ENCODE assay signal across 15 mouse cellular contexts in the genomic region with DNA sequence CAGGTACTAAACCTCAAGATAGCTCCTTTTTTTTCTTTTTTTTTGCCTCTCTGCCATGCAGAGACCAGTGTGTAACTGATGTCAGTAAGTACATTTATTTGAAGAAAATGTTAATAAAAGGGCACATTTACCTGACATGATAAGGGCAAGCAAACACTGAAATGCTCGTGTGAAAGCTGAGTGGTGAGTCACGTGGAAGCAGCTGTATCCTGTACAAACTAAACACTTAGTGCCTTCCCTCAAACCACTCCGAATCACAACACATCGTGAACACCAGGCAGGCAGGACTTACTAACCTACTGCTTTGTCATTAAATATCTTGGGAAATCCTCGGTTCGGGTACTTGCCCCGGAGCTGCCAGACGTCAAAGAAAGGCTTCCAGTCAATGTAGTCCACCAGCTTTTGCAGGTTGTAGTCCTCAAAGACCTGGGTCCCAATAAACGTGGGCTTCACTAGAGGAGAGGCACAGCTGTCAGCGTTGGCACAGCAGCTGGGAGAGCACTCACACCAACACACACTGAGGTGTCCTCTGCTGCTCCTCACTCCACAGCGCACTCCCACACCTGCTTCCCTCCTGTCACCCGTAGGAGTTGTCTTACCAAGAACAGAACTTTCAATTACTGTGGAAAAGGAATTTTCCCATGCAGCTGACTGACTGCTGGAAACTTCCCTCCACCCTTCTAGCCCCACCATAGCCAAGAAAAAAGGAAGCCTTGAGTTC.
DNase-seq lines count a peak whose midpoint lies in the region; ATAC-seq and TF ChIP-seq lines count a peak whose summit lies in the region.
"Had no signal": no experiment of that assay in that cellular context is flagged by ENCODE, and none has a peak within 500 bp of the region (broad histone marks: within the 10 kb centered on the region; RNA-seq: fewer than 3 reads in every experiment).

No protein-coding gene starts in this region.

- H3K9me3 ChIP-seq in heart, embryonic 13.5 days: no peaks in the 10 kb centered on the region
- no peaks in the 10 kb centered on the region for H3K9me3 ChIP-seq in stomach, postnatal 0 days (ENCODE audit: control insufficient read depth, low read length)
- no peaks in the 10 kb centered on the region for H3K9me3 ChIP-seq in forebrain, embryonic 15.5 days
- H3K9me3 ChIP-seq: embryonic facial prominence, embryonic 10.5 days; hindbrain, embryonic 12.5 days; limb, embryonic 10.5 days; megakaryocyte, embryonic 14.5 days had no signal

- intact Hi-C loops in heart, postnatal 10 days (cut with DNase I): loop anchor here (5.0 kb wide), 1 partner anchor 63 kb away; no protein-coding TSS in a partner anchor

- 81% methylated on average over 12 of the region's 12 CpGs for WGBS in heart, embryonic 13.5 days
- 67% methylated on average over 12 of the region's 12 CpGs for WGBS in stomach, postnatal 0 days
- WGBS in forebrain, embryonic 15.5 days: 89% methylated on average over 12 of the region's 12 CpGs

- no peak overlapping the region for H3K9ac ChIP-seq in heart, embryonic 13.5 days
- H3K9ac ChIP-seq in stomach, postnatal 0 days (ENCODE audit: low read length): no peak overlapping the region
- no peak overlapping the region for H3K9ac ChIP-seq in forebrain, embryonic 15.5 days (replicated peaks)
- H3K9ac ChIP-seq: hindbrain, embryonic 12.5 days; liver, postnatal 0 days had no signal

- no peak for TF ChIP-seq EP300 in stomach, postnatal 0 days (optimal IDR thresholded peaks at IDR 0.05)

- no peak for DNase-seq in heart, postnatal 10 days
- peak; percentile 84 for DNase-seq in right cerebral cortex, adult 18-20 months
- no peak for DNase-seq in right cerebral cortex, postnatal 4 days
- DNase-seq in left cerebral cortex, adult 9 months (ENCODE audit: low spot score in 2 of 2): peak; percentile 54 to 64
- no peak for DNase-seq in stomach, postnatal 0 days (ENCODE audit: low spot score)
- DNase-seq in lung, postnatal 36 days: no peak
- DNase-seq: liver, postnatal 0 days had no signal

- peaks cover 71% of the 10 kb centered on the region for H3K36me3 ChIP-seq in heart, embryonic 13.5 days
- H3K36me3 ChIP-seq in stomach, postnatal 0 days (ENCODE audit: control insufficient read depth, insufficient read depth, low read length): peaks cover 5% of the 10 kb centered on the region; the same call in 1 of the 2 replicates
- peaks cover 13% of the 10 kb centered on the region for H3K36me3 ChIP-seq in forebrain, embryonic 15.5 days

- no peak overlapping the region for H3K4me3 ChIP-seq in heart, embryonic 13.5 days
- H3K4me3 ChIP-seq in stomach, postnatal 0 days (ENCODE audit: low read depth, low read length): no peak overlapping the region
- no peak overlapping the region for H3K4me3 ChIP-seq in forebrain, embryonic 15.5 days
- H3K4me3 ChIP-seq: embryonic facial prominence, embryonic 10.5 days; hindbrain, embryonic 12.5 days; layer of hippocampus, adult 2 months; limb, embryonic 10.5 days; megakaryocyte, embryonic 14.5 days had no signal

- no peaks in the 10 kb centered on the region for H3K27me3 ChIP-seq in heart, embryonic 13.5 days (replicated peaks)
- H3K27me3 ChIP-seq in stomach, postnatal 0 days (ENCODE audit: control insufficient read depth, insufficient read depth, low read length): no peaks in the 10 kb centered on the region
- H3K27me3 ChIP-seq in forebrain, embryonic 15.5 days: no peaks in the 10 kb centered on the region
- H3K27me3 ChIP-seq: hindbrain, embryonic 12.5 days; megakaryocyte, embryonic 14.5 days had no signal

- TF ChIP-seq CTCF in stomach, postnatal 0 days (IDR thresholded peaks at IDR 0.05; ENCODE audit: low read depth): no peak

- H3K27ac ChIP-seq in heart, embryonic 13.5 days (replicated peaks): 0 out of 2 replicates have a peak overlapping the region, but pooled peaks have one; percentile 12
- H3K27ac ChIP-seq in stomach, postnatal 0 days (replicated peaks): no peak overlapping the region
- no peak overlapping the region for H3K27ac ChIP-seq in forebrain, embryonic 15.5 days (replicated peaks)
- H3K27ac ChIP-seq: embryonic facial prominence, embryonic 10.5 days; hindbrain, embryonic 12.5 days; layer of hippocampus, adult 2 months; limb, embryonic 10.5 days had no signal

- H3K4me1 ChIP-seq in heart, embryonic 13.5 days: peaks cover 30% of the 10 kb centered on the region
- H3K4me1 ChIP-seq in stomach, postnatal 0 days (replicated peaks; ENCODE audit: control insufficient read depth, insufficient read depth): no peaks in the 10 kb centered on the region
- H3K4me1 ChIP-seq in forebrain, embryonic 15.5 days: no peaks in the 10 kb centered on the region
- H3K4me1 ChIP-seq: embryonic facial prominence, embryonic 10.5 days; hindbrain, embryonic 12.5 days; limb, embryonic 10.5 days; megakaryocyte, embryonic 14.5 days had no signal

- H3K4me2 ChIP-seq in heart, embryonic 13.5 days: no peak overlapping the region
- H3K4me2 ChIP-seq in stomach, postnatal 0 days (replicated peaks; ENCODE audit: low read depth): no peak overlapping the region
- no peak overlapping the region for H3K4me2 ChIP-seq in forebrain, embryonic 15.5 days (replicated peaks)
- H3K4me2 ChIP-seq: hindbrain, embryonic 12.5 days had no signal

- no peak for ATAC-seq in heart, embryonic 13.5 days (ENCODE audit: extremely low read depth, insufficient number of reproducible peaks, low FRiP score, low TSS enrichment)
- ATAC-seq in stomach, postnatal 0 days (ENCODE audit: low FRiP score, low TSS enrichment): 0 out of 2 replicates have a peak, but pooled peaks have one; percentile 59
- no peak for ATAC-seq in forebrain, embryonic 15.5 days (replicated peaks)
- ATAC-seq: inflammation-experienced regulatory T-cells, adult 6 months; liver, postnatal 0 days had no signal

Comparison
In these comparisons a context has a peak if more than half of its experiments do, and no peak if none do; other contexts are left out.
1. DNase-seq: peak in right cerebral cortex, adult 18-20 months (single experiment) and left cerebral cortex, adult 9 months (2 of 2); none in heart, postnatal 10 days (0 of 2), right cerebral cortex, postnatal 4 days (single experiment), stomach, postnatal 0 days (single experiment) and lung, postnatal 36 days (single experiment).